Mouse (Mus musculus) MEL (cell line): ENCODE results near the gene Cand2. TPM values are rescaled to one million over a fixed set of nuclear protein-coding genes. Genes with fewer than 3 reads are reported as not detected.

ENCODE experiments used
- DNase-seq: peaks from one replicate; pipeline ENCODE4 v3.0.0; 2011; ENCODE audit warnings: low read depth, low spot score
- H3K27ac ChIP-seq: 2 replicates; pipeline ENCODE4 v1.5.1; 2012; ENCODE audit warnings: low read depth, mild to moderate bottlenecking, control low read depth, low read length, moderate library complexity; ENCODE audit not compliant: control insufficient read depth
- H3K27me3 ChIP-seq, 2 experiments: fragments of 150-350 bp in 1 of 2; sonication (generic) in 1 of 2; 2 replicates each; pipeline ENCODE4 v1.6.1; 2012; ENCODE audit warnings: low read length in 2 of 2, mild to moderate bottlenecking in 2 of 2, improper control_type of control experiment in 1 of 2, moderate library complexity in 1 of 2; ENCODE audit not compliant: insufficient read depth in 2 of 2, control insufficient read depth in 1 of 2
- H3K36me3 ChIP-seq, 2 experiments: 2 replicates each; pipeline ENCODE4 v1.6.1; 2012 to 2014; ENCODE audit warnings: low read length in 2 of 2, improper control_type of control experiment in 1 of 2, inconsistent platforms in 1 of 2, mild to moderate bottlenecking in 1 of 2; ENCODE audit not compliant: insufficient read depth in 2 of 2, control insufficient read depth in 1 of 2
- H3K4me1 ChIP-seq, 2 experiments: fragments of 150-350 bp in 1 of 2; sonication (generic) in 1 of 2; 2 replicates each; pipeline ENCODE4 v1.6.1; 2012; ENCODE audit warnings: low read length in 2 of 2, improper control_type of control experiment in 1 of 2, mild to moderate bottlenecking in 1 of 2; ENCODE audit not compliant: insufficient read depth in 2 of 2, control insufficient read depth in 1 of 2
- H3K4me3 ChIP-seq, 2 experiments: fragments of 150-350 bp in 1 of 2; sonication (generic) in 1 of 2; 2 replicates each; pipeline ENCODE4 v1.5.1; 2012; ENCODE audit warnings: low read depth in 2 of 2, low read length in 2 of 2, mild to moderate bottlenecking in 2 of 2, moderate library complexity in 2 of 2, control low read depth in 1 of 2, improper control_type of control experiment in 1 of 2; ENCODE audit not compliant: control insufficient read depth in 1 of 2, insufficient read depth in 1 of 2
- H3K79me2 ChIP-seq: 2 replicates; pipeline ENCODE4 v1.6.1; 2012; ENCODE audit warnings: mild to moderate bottlenecking, low read length, moderate library complexity; ENCODE audit not compliant: control insufficient read depth, poor library complexity, insufficient read depth
- H3K9ac ChIP-seq: 2 replicates; pipeline ENCODE4 v1.6.1; 2012; ENCODE audit warnings: low read depth, mild to moderate bottlenecking, control low read depth, low read length, moderate library complexity; ENCODE audit not compliant: control insufficient read depth, poor library complexity, severe bottlenecking
- H3K9me3 ChIP-seq: fragments of 150-350 bp; sonication (generic); replicated peaks from 2 replicates; pipeline ENCODE4 v1.6.1; 2012; ENCODE audit warnings: mild to moderate bottlenecking, low read length, improper control_type of control experiment, moderate library complexity; ENCODE audit not compliant: insufficient read depth
- CHD1 ChIP-seq: IDR thresholded peaks from 2 replicates; pipeline ENCODE4 v1.6.1; 2012; ENCODE audit warnings: low read depth, mild to moderate bottlenecking, inconsistent platforms, low read length, improper control_type of control experiment
- CTCF ChIP-seq, 3 experiments: IDR thresholded peaks in 2 of 3; conservative IDR thresholded peaks in 1 of 3; 2 replicates each; pipeline ENCODE4 v1.5.1; 2011 to 2012; ENCODE audit warnings: low read length in 3 of 3, low read depth in 2 of 3, mild to moderate bottlenecking in 2 of 3, improper control_type of control experiment in 1 of 3, inconsistent platforms in 1 of 3, mixed read lengths in 1 of 3, moderate library complexity in 1 of 3; ENCODE audit not compliant: control insufficient read depth in 1 of 3, insufficient read depth in 1 of 3, poor library complexity in 1 of 3, severe bottlenecking in 1 of 3
- ELF1 ChIP-seq: IDR thresholded peaks from 2 replicates; pipeline ENCODE4 v1.6.1; 2014; ENCODE audit warnings: low read depth, mild to moderate bottlenecking, inconsistent platforms, low read length, improper control_type of control experiment, moderate library complexity
- ETS1 ChIP-seq: IDR thresholded peaks from 2 replicates; pipeline ENCODE4 v1.6.1; 2012; ENCODE audit warnings: low read depth, mild to moderate bottlenecking, inconsistent platforms, low read length, improper control_type of control experiment, moderate library complexity
- GABPA ChIP-seq: IDR thresholded peaks from 2 replicates; pipeline ENCODE4 v1.6.1; 2012; ENCODE audit warnings: low read depth, mild to moderate bottlenecking, inconsistent platforms, low read length, improper control_type of control experiment, moderate library complexity
- JUND ChIP-seq: IDR thresholded peaks from 2 replicates; pipeline ENCODE4 v1.6.1; 2011; ENCODE audit warnings: low read depth, mild to moderate bottlenecking, improper control_type of control experiment, low read length
- KAT2A ChIP-seq: conservative IDR thresholded peaks from 2 replicates; pipeline ENCODE4 v1.6.1; 2012; ENCODE audit warnings: low read depth, low read length, improper control_type of control experiment, inconsistent platforms
- MAFK ChIP-seq: IDR thresholded peaks from 2 replicates; pipeline ENCODE4 v1.6.1; 2011; ENCODE audit warnings: low read depth, mild to moderate bottlenecking, low read length, improper control_type of control experiment, borderline replicate concordance
- MYB ChIP-seq: IDR thresholded peaks from 2 replicates; pipeline ENCODE4 v1.6.1; 2011; ENCODE audit warnings: mild to moderate bottlenecking, low read depth, low read length, improper control_type of control experiment
- MYC ChIP-seq: IDR thresholded peaks from 2 replicates; pipeline ENCODE4 v1.6.1; 2011; ENCODE audit warnings: low read depth, mild to moderate bottlenecking, low read length, improper control_type of control experiment, moderate library complexity
- NRF1 ChIP-seq: IDR thresholded peaks from 2 replicates; pipeline ENCODE4 v1.6.1; 2014; ENCODE audit warnings: low read depth, mild to moderate bottlenecking, inconsistent platforms, low read length, improper control_type of control experiment, moderate library complexity; ENCODE audit not compliant: poor library complexity, insufficient read depth, severe bottlenecking
- POLR2A ChIP-seq, 2 experiments: IDR thresholded peaks; 2 replicates each; pipeline ENCODE4 v1.6.1; 2011 to 2012; ENCODE audit warnings: low read length in 2 of 2, mild to moderate bottlenecking in 2 of 2, control low read depth in 1 of 2, improper control_type of control experiment in 1 of 2, low read depth in 1 of 2, moderate library complexity in 1 of 2; ENCODE audit not compliant: control insufficient read depth in 1 of 2, insufficient read depth in 1 of 2, poor library complexity in 1 of 2
- RAD21 ChIP-seq: IDR thresholded peaks from 2 replicates; pipeline ENCODE4 v1.6.1; 2011; ENCODE audit warnings: mild to moderate bottlenecking, low read depth, low read length, improper control_type of control experiment
- TBP ChIP-seq: IDR thresholded peaks from 2 replicates; pipeline ENCODE4 v1.8.0; 2011; ENCODE audit warnings: low read depth, low read length, improper control_type of control experiment
- UBTF ChIP-seq: IDR thresholded peaks from 2 replicates; pipeline ENCODE4 v1.6.1; 2012; ENCODE audit warnings: low read depth, mild to moderate bottlenecking, inconsistent platforms, low read length, improper control_type of control experiment, moderate library complexity, borderline replicate concordance; ENCODE audit not compliant: insufficient read depth
- ZMIZ1 ChIP-seq: IDR thresholded peaks from 2 replicates; pipeline ENCODE4 v1.6.1; 2012; ENCODE audit warnings: low read depth, mild to moderate bottlenecking, inconsistent platforms, low read length, improper control_type of control experiment, moderate library complexity
- polyA plus RNA-seq, 2 experiments: library from polyadenylated mRNA; stranded (reverse) in 1 of 2; unstranded in 1 of 2; fragments of >175 nt in 1 of 2; fragments of >200 nt in 1 of 2; gene quantifications; 2 replicates each; pipeline versions ENCODE4 v1.2.1 to v1.2.4; 2012; ENCODE audit warnings: low replicate concordance in 2 of 2, low read depth in 1 of 2; ENCODE audit not compliant: insufficient read length in 2 of 2, insufficient read depth in 1 of 2, missing spikeins in 1 of 2
- total RNA-seq: library from RNA; depleted of rRNA; stranded (reverse); fragments of 300-350 nt; gene quantifications from 2 replicates; pipeline ENCODE4 v1.2.3, GENCODE M21; 2012

Cand2 gene
- total and polyA plus RNA-seq, 3 experiments: 1.8 to 6.6 TPM; not detected in 1

DNA sequence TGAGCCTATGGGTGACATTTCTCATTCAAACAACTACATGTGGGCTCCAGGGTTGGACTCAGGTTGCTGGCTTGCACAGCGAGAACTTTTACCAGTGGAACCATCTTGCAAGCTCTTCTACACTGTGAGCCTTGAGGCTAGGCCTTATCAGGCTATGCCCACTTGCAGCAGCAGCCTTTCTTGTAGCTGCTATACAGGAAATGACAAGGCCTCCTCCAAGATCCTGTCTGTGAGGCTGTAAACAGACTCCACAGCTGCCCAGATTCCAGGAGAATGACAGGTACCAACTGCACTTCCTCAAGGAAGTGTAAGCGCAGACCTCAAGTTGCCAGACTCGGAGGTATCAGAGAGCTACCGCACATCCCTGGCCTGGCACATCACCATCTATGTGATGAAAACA is 6.1 kb upstream of the Cand2 start (continued):
- TF ChIP-seq NRF1: no peak

DNA sequence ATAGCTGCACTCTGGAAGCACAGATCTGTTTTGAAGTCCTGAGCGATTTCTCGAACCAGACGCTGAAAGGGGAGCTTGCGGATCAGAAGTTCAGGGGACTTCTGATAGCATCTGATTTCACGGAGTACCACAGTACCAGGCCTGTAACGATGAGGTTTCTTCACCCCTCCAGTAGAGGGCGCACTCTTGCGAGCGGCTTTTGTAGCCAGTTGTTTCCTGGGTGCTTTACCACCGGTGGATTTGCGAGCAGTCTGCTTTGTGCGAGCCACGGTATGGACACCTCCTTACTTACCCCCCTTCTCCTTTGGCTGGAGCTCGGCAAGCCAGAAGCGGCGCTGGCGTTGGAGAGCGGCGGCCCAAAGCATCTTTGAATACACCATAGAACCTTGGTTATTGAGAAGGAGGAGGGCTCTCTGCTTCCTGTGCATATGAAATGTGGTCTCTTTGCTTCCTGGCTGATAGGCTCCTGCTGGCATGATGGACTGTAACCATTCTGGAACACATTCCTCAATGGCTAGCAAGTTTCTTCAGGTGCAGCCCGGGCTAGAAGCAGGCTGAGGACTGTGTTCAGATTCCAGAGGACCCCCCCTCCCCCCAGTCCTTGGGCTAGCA is 4.2 kb upstream of the Cand2 start:
- H3K79me2 ChIP-seq: 0 out of 2 replicates have a peak, but pooled peaks cover 2% of the 10 kb centered on the region
- DNase-seq: no peak
- no peaks in the 10 kb centered on the region for H3K9me3 ChIP-seq
- H3K4me3 ChIP-seq: no peak overlapping the region
- H3K36me3 ChIP-seq: peaks cover 0 to 9% of the 10 kb centered on the region in 2 experiments; a peak in 2 of 4 replicates
- no peak overlapping the region for H3K27ac ChIP-seq
- H3K9ac ChIP-seq: no peak overlapping the region
- no peaks in the 10 kb centered on the region for H3K27me3 ChIP-seq
- H3K4me1 ChIP-seq: peaks cover 7 to 8% of the 10 kb centered on the region in 2 experiments
- TF ChIP-seq ZMIZ1 (no peak), MAFK (no peak), CTCF (IDR thresholded peaks at IDR 0.05 in 2 of 3, conservative IDR thresholded peaks at IDR 0.05 in 1 of 3; ENCODE audit: control insufficient read depth in 1 of 3, insufficient read depth in 1 of 3, low read depth in 2 of 3, low read length in 3 of 3, poor library complexity in 1 of 3, severe bottlenecking in 1 of 3) (peak in 1 of 3 experiments; percentile 19; a peak in 3 of 6 replicates)

- Histone ChIP-seq H3K36me3 (peaks cover 0 to 14% of the 10 kb centered on the region in 2 experiments; a peak in 2 of 4 replicates), H3K9me3 (no peaks in the 10 kb centered on the region), H3K79me2 (0 out of 2 replicates have a peak, but pooled peaks cover 2% of the 10 kb centered on the region), H3K9ac (no peak overlapping the region), H3K27me3 (no peaks in the 10 kb centered on the region), H3K27ac (no peak overlapping the region), H3K4me1 (peaks cover 7 to 15% of the 10 kb centered on the region in 2 experiments), H3K4me3 (no peak overlapping the region)
- DNase-seq: no peak
- TF ChIP-seq JUND (no peak), POLR2A (IDR thresholded peaks at IDR 0.05; ENCODE audit: control insufficient read depth in 1 of 2, insufficient read depth in 1 of 2, low read depth in 1 of 2, low read length in 2 of 2, poor library complexity in 1 of 2) (no peak), MYB (no peak), KAT2A (no peak), MAFK (no peak), TBP (no peak), ETS1 (no peak), MYC (no peak), RAD21 (no peak), ELF1 (no peak), GABPA (no peak), UBTF (no peak), CHD1 (no peak)
Observed at GRCm38 (mm10) chr6:115770852-115771251, 3.5 kb upstream of the Cand2 start.
